Mouse (Mus musculus): ENCODE measurements around the gene Cavin4. TPM values are rescaled to one million over a fixed set of nuclear protein-coding genes. Genes with fewer than 3 reads are reported as not detected.

Cavin4 gene
- polyA plus RNA-seq (2011; ENCODE audit: insufficient read length, low read depth, missing spikeins): 7.7 and 13.4 TPM in 2 replicates

GRCm38 (mm10) chr4:48663271-48663670 is at the start of gene Cavin4:
Gene Cavin4, plus strand, starts transcription at chr4:48663514.
- Histone ChIP-seq H3K27ac (ENCODE audit: insufficient read depth, low read length) (peak within 1 kb of the TSS; percentile 92), H3K4me1 (ENCODE audit: control insufficient read depth, insufficient read depth, low read length) (peaks cover 7% of the 10 kb centered on the region), H3K4me3 (ENCODE audit: insufficient read depth, low read length) (no peak within 1 kb of the TSS)
- TF ChIP-seq POLR2A (IDR thresholded peaks at IDR 0.05; ENCODE audit: low read depth, low read length): no peak
- TF ChIP-seq CTCF (IDR thresholded peaks at IDR 0.05; ENCODE audit: borderline replicate concordance, insufficient read depth, low read length): no peak

GRCm38 (mm10) chr4:48615483-48615882 is 47.8 kb upstream of the Cavin4 start:
- Histone ChIP-seq H3K27ac (ENCODE audit: insufficient read depth, low read length) (peak overlapping the region; percentile 94), H3K4me3 (ENCODE audit: insufficient read depth, low read length) (no peak overlapping the region), H3K4me1 (ENCODE audit: control insufficient read depth, insufficient read depth, low read length) (peaks cover 10% of the 10 kb centered on the region)
- TF ChIP-seq POLR2A (IDR thresholded peaks at IDR 0.05; ENCODE audit: low read depth, low read length) (no peak), CTCF (IDR thresholded peaks at IDR 0.05; ENCODE audit: borderline replicate concordance, insufficient read depth, low read length) (no peak)

- TF ChIP-seq CTCF (IDR thresholded peaks at IDR 0.05; ENCODE audit: borderline replicate concordance, insufficient read depth, low read length) (no peak), POLR2A (IDR thresholded peaks at IDR 0.05; ENCODE audit: low read depth, low read length) (no peak)
- H3K27ac ChIP-seq (ENCODE audit: insufficient read depth, low read length): no peak overlapping the region
- H3K4me1 ChIP-seq (ENCODE audit: control insufficient read depth, insufficient read depth, low read length): peaks cover 10% of the 10 kb centered on the region
- H3K4me3 ChIP-seq (ENCODE audit: insufficient read depth, low read length): no peak overlapping the region
Measured at GRCm38 (mm10) chr4:48617201-48617600, 46.1 kb upstream of the Cavin4 start.

- Histone ChIP-seq H3K4me1 (ENCODE audit: control insufficient read depth, insufficient read depth, low read length) (peaks cover 5% of the 10 kb centered on the region), H3K27ac (ENCODE audit: insufficient read depth, low read length) (no peak overlapping the region), H3K4me3 (ENCODE audit: insufficient read depth, low read length) (no peak overlapping the region)
- TF ChIP-seq POLR2A (IDR thresholded peaks at IDR 0.05; ENCODE audit: low read depth, low read length): no peak
Measured at GRCm38 (mm10) chr4:48620121-48620520, 43.2 kb upstream of the Cavin4 start.

- no peak for TF ChIP-seq CTCF (IDR thresholded peaks at IDR 0.05; ENCODE audit: borderline replicate concordance, insufficient read depth, low read length)
- TF ChIP-seq POLR2A (IDR thresholded peaks at IDR 0.05; ENCODE audit: low read depth, low read length): no peak
- Histone ChIP-seq H3K4me3 (ENCODE audit: insufficient read depth, low read length) (no peak overlapping the region), H3K4me1 (ENCODE audit: control insufficient read depth, insufficient read depth, low read length) (no peaks in the 10 kb centered on the region), H3K27ac (ENCODE audit: insufficient read depth, low read length) (no peak overlapping the region)
Measured at GRCm38 (mm10) chr4:48622246-48622645, 41.1 kb upstream of the Cavin4 start.

- Histone ChIP-seq H3K27ac (ENCODE audit: insufficient read depth, low read length) (no peak overlapping the region), H3K4me1 (ENCODE audit: control insufficient read depth, insufficient read depth, low read length) (no peaks in the 10 kb centered on the region), H3K4me3 (ENCODE audit: insufficient read depth, low read length) (no peak overlapping the region)
- TF ChIP-seq CTCF (IDR thresholded peaks at IDR 0.05; ENCODE audit: borderline replicate concordance, insufficient read depth, low read length) (no peak), POLR2A (IDR thresholded peaks at IDR 0.05; ENCODE audit: low read depth, low read length) (no peak)
Measured at GRCm38 (mm10) chr4:48622946-48623345, 40.4 kb upstream of the Cavin4 start.

- H3K27ac ChIP-seq (ENCODE audit: insufficient read depth, low read length): no peak overlapping the region
Measured at GRCm38 (mm10) chr4:48624961-48625360, 38.4 kb upstream of the Cavin4 start.

GRCm38 (mm10) chr4:48625836-48626235 is 37.5 kb upstream of the Cavin4 start:
- Histone ChIP-seq H3K4me3 (ENCODE audit: insufficient read depth, low read length) (no peak overlapping the region), H3K27ac (ENCODE audit: insufficient read depth, low read length) (no peak overlapping the region), H3K4me1 (ENCODE audit: control insufficient read depth, insufficient read depth, low read length) (no peaks in the 10 kb centered on the region)
- no peak for TF ChIP-seq CTCF (IDR thresholded peaks at IDR 0.05; ENCODE audit: borderline replicate concordance, insufficient read depth, low read length)
- TF ChIP-seq POLR2A (IDR thresholded peaks at IDR 0.05; ENCODE audit: low read depth, low read length): no peak

More at GRCm38 (mm10) chr4:48624961-48625360, 38.4 kb upstream of the Cavin4 start:
- no peak overlapping the region for H3K4me3 ChIP-seq (ENCODE audit: insufficient read depth, low read length)
- TF ChIP-seq CTCF (IDR thresholded peaks at IDR 0.05; ENCODE audit: borderline replicate concordance, insufficient read depth, low read length) (no peak), POLR2A (IDR thresholded peaks at IDR 0.05; ENCODE audit: low read depth, low read length) (no peak)
- H3K4me1 ChIP-seq (ENCODE audit: control insufficient read depth, insufficient read depth, low read length): no peaks in the 10 kb centered on the region

GRCm38 (mm10) chr4:48629445-48629844 is 33.9 kb upstream of the Cavin4 start:
- Histone ChIP-seq H3K4me1 (ENCODE audit: control insufficient read depth, insufficient read depth, low read length) (no peaks in the 10 kb centered on the region), H3K4me3 (ENCODE audit: insufficient read depth, low read length) (no peak overlapping the region), H3K27ac (ENCODE audit: insufficient read depth, low read length) (no peak overlapping the region)
- TF ChIP-seq POLR2A (IDR thresholded peaks at IDR 0.05; ENCODE audit: low read depth, low read length) (no peak), CTCF (IDR thresholded peaks at IDR 0.05; ENCODE audit: borderline replicate concordance, insufficient read depth, low read length) (no peak)

- Histone ChIP-seq H3K27ac (ENCODE audit: insufficient read depth, low read length) (no peak overlapping the region), H3K4me1 (ENCODE audit: control insufficient read depth, insufficient read depth, low read length) (no peaks in the 10 kb centered on the region), H3K4me3 (ENCODE audit: insufficient read depth, low read length) (no peak overlapping the region)
- no peak for TF ChIP-seq CTCF (IDR thresholded peaks at IDR 0.05; ENCODE audit: borderline replicate concordance, insufficient read depth, low read length)
- no peak for TF ChIP-seq POLR2A (IDR thresholded peaks at IDR 0.05; ENCODE audit: low read depth, low read length)
Measured at GRCm38 (mm10) chr4:48633529-48633928, 29.8 kb upstream of the Cavin4 start.

GRCm38 (mm10) chr4:48634058-48634457 is 29.3 kb upstream of the Cavin4 start:
- TF ChIP-seq CTCF (IDR thresholded peaks at IDR 0.05; ENCODE audit: borderline replicate concordance, insufficient read depth, low read length) (no peak), POLR2A (IDR thresholded peaks at IDR 0.05; ENCODE audit: low read depth, low read length) (no peak)
- H3K4me3 ChIP-seq (ENCODE audit: insufficient read depth, low read length): no peak overlapping the region
- no peak overlapping the region for H3K27ac ChIP-seq (ENCODE audit: insufficient read depth, low read length)
- no peaks in the 10 kb centered on the region for H3K4me1 ChIP-seq (ENCODE audit: control insufficient read depth, insufficient read depth, low read length)
